ENCODE assay signal across 8 mouse cellular contexts in the genomic region with DNA sequence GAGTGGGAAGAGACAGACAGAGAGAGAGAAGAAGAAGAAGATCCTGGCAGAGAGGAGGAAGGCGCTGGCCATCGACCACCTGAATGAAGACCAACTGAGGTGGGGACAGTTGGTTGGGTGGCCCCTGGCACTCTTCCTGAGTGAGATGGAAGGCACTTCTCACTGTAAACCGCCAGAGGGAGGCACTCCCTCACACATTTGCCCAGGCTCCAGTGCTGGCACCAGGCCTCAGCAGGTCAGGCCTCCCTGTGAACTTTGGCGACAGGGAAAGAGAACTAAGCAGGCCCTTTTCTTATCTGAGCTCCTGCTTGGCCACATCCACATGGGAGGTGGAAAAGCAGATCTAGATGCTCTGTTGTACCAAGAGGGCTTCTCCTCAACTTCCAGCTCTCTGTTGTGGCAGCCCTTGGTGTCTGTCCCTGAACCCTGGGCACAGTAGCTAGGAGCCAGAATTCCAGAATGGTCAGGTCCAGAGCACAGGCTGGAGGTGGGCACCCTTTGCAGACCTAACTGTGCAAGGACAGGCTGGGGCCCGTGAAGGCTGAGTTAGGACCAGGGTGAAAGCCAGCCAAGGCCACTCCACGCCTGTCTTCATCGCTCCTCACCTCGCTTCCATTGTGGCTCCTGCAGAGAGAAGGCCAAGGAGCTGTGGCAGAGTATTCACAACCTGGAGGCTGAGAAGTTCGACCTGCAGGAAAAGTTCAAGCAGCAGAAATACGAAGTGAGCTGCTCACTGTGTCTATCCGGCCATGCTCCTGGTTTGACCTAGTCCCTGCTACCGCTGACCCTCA. TPM values are rescaled to one million over a fixed set of nuclear protein-coding genes. Genes with fewer than 3 reads are reported as not detected.
DNase-seq lines count a peak whose midpoint lies in the region; ATAC-seq and TF ChIP-seq lines count a peak whose summit lies in the region.
"Had no signal": no experiment of that assay in that cellular context is flagged by ENCODE, and none has a peak within 500 bp of the region (broad histone marks: within the 10 kb centered on the region; RNA-seq: fewer than 3 reads in every experiment).

No protein-coding gene starts in this region.

- peak; percentile 81 for TF ChIP-seq CTCF in intestine, postnatal 0 days (IDR thresholded peaks at IDR 0.05; ENCODE audit: low read depth)

- H3K9ac ChIP-seq in midbrain, embryonic 14.5 days (replicated peaks; ENCODE audit: low read length) = no peak overlapping the region
- H3K9ac ChIP-seq in midbrain, embryonic 16.5 days (ENCODE audit: low read depth, low read length) = no peak overlapping the region
- no peak overlapping the region for H3K9ac ChIP-seq in intestine, postnatal 0 days (ENCODE audit: low read depth, low read length)
- H3K9ac ChIP-seq: embryonic facial prominence, embryonic 12.5 days had no signal

- no peaks in the 10 kb centered on the region for H3K27me3 ChIP-seq in midbrain, embryonic 14.5 days (ENCODE audit: control insufficient read depth, insufficient read depth, low read length)
- no peaks in the 10 kb centered on the region for H3K27me3 ChIP-seq in midbrain, embryonic 16.5 days (ENCODE audit: control insufficient read depth, insufficient read depth, low read depth, low read length)
- H3K27me3 ChIP-seq in intestine, postnatal 0 days (replicated peaks; ENCODE audit: control insufficient read depth, insufficient read depth, low read length) = no peaks in the 10 kb centered on the region

- no peak for ATAC-seq in midbrain, embryonic 14.5 days (ENCODE audit: low FRiP score, low TSS enrichment)
- ATAC-seq in midbrain, embryonic 16.5 days = no peak
- ATAC-seq in common myeloid progenitor, adult 5-6 weeks (replicated peaks; ENCODE audit: low read depth, poor library complexity, severe bottlenecking) = peak; percentile 66
- ATAC-seq in intestine, postnatal 0 days = no peak

- WGBS in midbrain, embryonic 14.5 days = 73% methylated on average over 12 of the region's 12 CpGs
- WGBS in midbrain, embryonic 16.5 days = 73% methylated on average over 12 of the region's 12 CpGs
- 69% methylated on average over 12 of the region's 12 CpGs for WGBS in intestine, postnatal 0 days

- H3K4me1 ChIP-seq in midbrain, embryonic 14.5 days (ENCODE audit: control insufficient read depth, insufficient read depth, low read length) = peaks cover 7% of the 10 kb centered on the region
- H3K4me1 ChIP-seq in midbrain, embryonic 16.5 days (ENCODE audit: control insufficient read depth, insufficient read depth, low read length) = no peaks in the 10 kb centered on the region
- peaks cover 6% of the 10 kb centered on the region; the same call in 1 of the 2 replicates for H3K4me1 ChIP-seq in intestine, postnatal 0 days (replicated peaks; ENCODE audit: control insufficient read depth, insufficient read depth, low read length)

- no peak overlapping the region for H3K4me2 ChIP-seq in midbrain, embryonic 14.5 days (ENCODE audit: low read length)
- no peak overlapping the region for H3K4me2 ChIP-seq in midbrain, embryonic 16.5 days (ENCODE audit: low read length)
- no peak overlapping the region for H3K4me2 ChIP-seq in intestine, postnatal 0 days (replicated peaks; ENCODE audit: low read depth)
- H3K4me2 ChIP-seq: embryonic facial prominence, embryonic 12.5 days had no signal

- H3K27ac ChIP-seq in midbrain, embryonic 14.5 days (replicated peaks; ENCODE audit: low read depth, low read length) = no peak overlapping the region
- H3K27ac ChIP-seq in midbrain, embryonic 16.5 days (ENCODE audit: low read length) = no peak overlapping the region
- H3K27ac ChIP-seq in intestine, postnatal 0 days (ENCODE audit: low read depth, low read length) = no peak overlapping the region
- H3K27ac ChIP-seq: embryonic facial prominence, embryonic 12.5 days had no signal

- no peaks in the 10 kb centered on the region for H3K9me3 ChIP-seq in midbrain, embryonic 14.5 days (ENCODE audit: control insufficient read depth, low read length)
- H3K9me3 ChIP-seq in midbrain, embryonic 16.5 days (replicated peaks; ENCODE audit: control insufficient read depth, low read length, poor library complexity, severe bottlenecking) = no peaks in the 10 kb centered on the region
- H3K9me3 ChIP-seq in intestine, postnatal 0 days (ENCODE audit: control insufficient read depth) = no peaks in the 10 kb centered on the region
- H3K9me3 ChIP-seq: embryonic facial prominence, embryonic 12.5 days had no signal

- DNase-seq in midbrain, embryonic 14.5 days = peak; percentile 40
- DNase-seq in Muller cell, postnatal 12 days (ENCODE audit: inconsistent ontology term) = peak; percentile 60
- DNase-seq in lung, postnatal 25 days (ENCODE audit: low spot score) = peak; percentile 13
- no peak for DNase-seq in yolk sac, embryonic 10.5 days (ENCODE audit: low spot score)

- H3K4me3 ChIP-seq in midbrain, embryonic 14.5 days (replicated peaks; ENCODE audit: low read depth, low read length) = no peak overlapping the region
- H3K4me3 ChIP-seq in midbrain, embryonic 16.5 days (ENCODE audit: low read depth, low read length) = no peak overlapping the region
- no peak overlapping the region for H3K4me3 ChIP-seq in intestine, postnatal 0 days (ENCODE audit: low read depth, low read length)
- H3K4me3 ChIP-seq: embryonic facial prominence, embryonic 12.5 days had no signal

- no peaks in the 10 kb centered on the region for H3K36me3 ChIP-seq in midbrain, embryonic 14.5 days (ENCODE audit: control insufficient read depth, insufficient read depth, low read length)
- H3K36me3 ChIP-seq in midbrain, embryonic 16.5 days (ENCODE audit: control insufficient read depth, insufficient read depth, low read length) = no peaks in the 10 kb centered on the region
- H3K36me3 ChIP-seq in intestine, postnatal 0 days (ENCODE audit: control insufficient read depth, insufficient read depth) = no peaks in the 10 kb centered on the region
- H3K36me3 ChIP-seq: embryonic facial prominence, embryonic 12.5 days had no signal

RNA-seq across cellular contexts. Expression of gene Tnnt2, which starts 14.8 kb away (rescaled TPM):
- polyA plus RNA-seq in midbrain, embryonic 14.5 days (2014; fragmentation: Nextera tagmentation; extraction: Ambion mirVana) = 0.34 TPM in 1 of 2 replicates, not detected in the other
- polyA plus RNA-seq in midbrain, embryonic 16.5 days (2015; fragmentation: Nextera tagmentation; extraction: Ambion mirVana) = 0.46 and 0.53 TPM in 2 replicates
- not detected in 2 replicates for total RNA-seq in common myeloid progenitor, adult 5-6 weeks (2017)
- 56.8 and 73.9 TPM in 2 replicates for polyA plus RNA-seq in intestine, postnatal 0 days (2015; fragmentation: Nextera tagmentation; extraction: Ambion mirVana)

RNA-seq across cellular contexts. Expression of gene Lad1, which starts 32.5 kb away (rescaled TPM):
- 0.58 and 1.0 TPM in 2 replicates for polyA plus RNA-seq in midbrain, embryonic 14.5 days (2014; fragmentation: Nextera tagmentation; extraction: Ambion mirVana)
- 0.95 and 1.3 TPM in 2 replicates for polyA plus RNA-seq in midbrain, embryonic 16.5 days (2015; fragmentation: Nextera tagmentation; extraction: Ambion mirVana)
- total RNA-seq in common myeloid progenitor, adult 5-6 weeks (2017) = not detected in 2 replicates
- polyA plus RNA-seq in intestine, postnatal 0 days (2015; fragmentation: Nextera tagmentation; extraction: Ambion mirVana) = 208 and 224 TPM in 2 replicates

Comparison
In these comparisons a context has a peak if more than half of its experiments do, and no peak if none do; other contexts are left out.
1. RNA of gene Tnnt2, which starts 14.8 kb away (polyA plus RNA-seq): 56.8 to 73.9 TPM in intestine, postnatal 0 days; 0.46 to 0.53 TPM in midbrain, embryonic 16.5 days and 0.34 TPM in midbrain, embryonic 14.5 days; every median in the first group is over 10 times any median in the second.
2. RNA of gene Lad1, which starts 32.5 kb away (polyA plus RNA-seq): 208 to 224 TPM in intestine, postnatal 0 days; 0.95 to 1.3 TPM in midbrain, embryonic 16.5 days and 0.58 to 1.0 TPM in midbrain, embryonic 14.5 days; every median in the first group is over 10 times any median in the second.